Mouse (Mus musculus): ENCODE results near the gene Ggt5.

The Ggt5 gene

DNA sequence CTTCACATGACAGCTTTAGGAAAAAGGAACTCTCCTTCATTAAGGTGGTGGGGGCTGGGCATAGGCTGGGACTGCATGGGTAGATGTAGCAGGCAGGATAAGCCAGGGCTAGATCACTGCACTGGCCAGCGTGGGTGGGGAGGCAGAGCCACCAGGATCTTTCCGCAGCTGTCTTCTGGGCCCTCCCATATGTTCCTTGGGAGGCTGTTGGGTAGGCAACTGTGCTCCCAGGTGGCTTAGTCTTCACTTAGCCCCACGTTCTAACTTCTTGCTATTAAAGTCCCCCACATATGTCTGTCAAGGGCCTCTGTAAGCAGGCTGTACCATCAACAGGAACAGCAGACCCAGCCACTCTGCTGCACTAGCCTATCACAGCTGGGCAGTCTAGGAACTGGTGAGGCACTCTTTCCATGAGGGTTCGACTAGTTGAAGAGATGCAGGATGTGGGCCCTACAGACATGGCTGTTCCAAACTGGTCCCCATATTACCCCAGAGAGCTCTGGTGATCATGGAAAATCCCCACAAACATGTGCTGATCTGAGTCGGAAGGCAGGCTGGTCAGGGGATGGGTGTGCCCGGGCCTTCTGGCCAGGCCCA, 61.3 kb downstream of the Ggt5 start:
- DNase-seq (ENCODE audit: low spot score in 2 of 2): no peak

DNA sequence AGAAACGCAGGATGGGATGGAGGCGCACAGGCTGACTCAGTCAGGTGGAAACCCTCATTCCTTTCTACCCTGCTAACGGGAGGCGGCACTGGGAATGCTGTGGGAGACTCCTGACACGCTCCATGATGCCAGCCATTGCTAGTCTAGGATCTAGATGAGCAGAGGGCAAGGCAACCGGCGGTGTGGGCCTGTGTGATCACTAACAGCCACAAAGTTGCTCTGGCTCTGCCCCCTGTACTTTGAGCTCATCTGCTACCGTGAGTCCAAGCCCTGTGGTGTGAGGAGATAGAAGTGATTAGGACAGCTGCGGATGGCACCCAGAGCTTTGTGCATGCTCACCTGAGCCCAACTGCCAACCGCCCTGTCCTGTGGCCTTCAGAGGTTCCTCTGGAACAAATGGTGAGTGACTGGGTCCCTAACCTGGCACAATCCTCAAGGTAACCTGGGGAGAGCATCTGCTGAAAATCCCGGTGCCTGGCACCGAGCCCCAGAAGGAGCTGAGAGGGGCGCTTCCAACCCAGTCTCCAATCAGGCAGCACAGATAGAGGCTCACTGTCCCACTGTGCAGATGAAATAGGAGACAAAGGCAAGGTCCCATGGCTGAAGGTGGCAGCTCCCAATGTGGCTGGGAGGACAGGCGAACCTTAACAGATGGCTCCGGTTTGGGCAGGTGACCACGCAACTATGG, 62.4 kb downstream of the Ggt5 start:
- no peak for DNase-seq (ENCODE audit: low spot score in 2 of 2)

DNA sequence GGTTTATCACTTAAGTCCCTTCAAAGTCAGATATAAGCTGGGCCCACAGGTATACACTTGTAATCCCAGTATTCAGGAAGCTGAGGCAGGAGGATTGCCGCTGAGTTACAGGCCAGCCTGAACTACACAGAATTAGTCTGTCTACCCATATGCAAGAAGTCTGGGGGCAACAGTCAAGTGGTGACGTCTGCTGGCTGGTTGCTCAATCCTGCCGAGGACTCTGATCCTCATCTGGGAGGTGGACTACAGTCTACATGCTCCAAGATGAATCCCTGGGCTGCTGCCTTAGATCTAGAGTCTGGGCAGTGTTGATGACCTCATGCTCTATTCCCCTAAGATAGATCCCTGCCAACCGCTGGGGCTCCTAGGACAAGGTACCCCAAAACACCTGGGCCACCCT, 64.9 kb downstream of the Ggt5 start:
- DNase-seq (ENCODE audit: low spot score in 2 of 2): no peak

DNA sequence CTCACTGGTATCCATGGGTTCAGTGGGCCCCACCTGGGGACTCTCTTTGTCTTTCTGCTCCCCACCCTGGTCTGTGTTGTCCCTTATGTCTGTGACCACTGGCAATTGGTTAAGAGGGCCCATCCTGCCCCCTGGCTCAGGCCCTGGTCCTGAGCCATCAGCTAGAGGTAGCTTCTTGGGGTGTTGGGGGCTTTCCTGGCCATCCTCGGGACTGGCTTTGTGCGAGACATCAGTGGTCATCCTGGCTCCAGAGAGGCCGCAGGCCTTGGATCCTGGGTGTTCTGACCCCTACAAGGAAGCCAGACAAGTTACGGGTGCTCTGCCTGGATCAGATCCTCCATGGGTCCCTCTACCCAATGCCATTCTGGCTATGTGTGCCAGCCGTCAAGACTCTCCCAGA, 68.0 kb downstream of the Ggt5 start:
- no peak for DNase-seq (ENCODE audit: low spot score in 2 of 2)

DNA sequence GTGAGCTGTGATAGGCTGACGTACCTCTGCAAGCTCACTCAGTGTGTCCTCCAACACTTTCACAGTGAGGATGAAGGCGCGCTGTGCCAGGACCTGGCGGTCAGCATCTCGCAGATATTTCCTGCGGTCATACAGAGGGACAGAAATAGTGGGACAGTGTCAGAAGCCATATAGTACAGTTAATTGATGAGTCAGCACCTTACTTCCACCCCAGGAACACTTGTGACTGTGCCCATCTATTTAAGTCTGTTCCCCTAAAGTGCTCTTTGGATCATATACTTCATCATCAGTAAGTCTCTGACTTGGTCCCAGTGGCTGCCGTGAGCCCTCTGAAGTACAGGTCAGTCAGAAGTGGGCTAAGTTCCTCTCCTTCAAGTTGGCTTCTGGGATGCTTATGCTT, 68.6 kb downstream of the Ggt5 start:
- DNase-seq (ENCODE audit: low spot score in 2 of 2): no peak

DNA sequence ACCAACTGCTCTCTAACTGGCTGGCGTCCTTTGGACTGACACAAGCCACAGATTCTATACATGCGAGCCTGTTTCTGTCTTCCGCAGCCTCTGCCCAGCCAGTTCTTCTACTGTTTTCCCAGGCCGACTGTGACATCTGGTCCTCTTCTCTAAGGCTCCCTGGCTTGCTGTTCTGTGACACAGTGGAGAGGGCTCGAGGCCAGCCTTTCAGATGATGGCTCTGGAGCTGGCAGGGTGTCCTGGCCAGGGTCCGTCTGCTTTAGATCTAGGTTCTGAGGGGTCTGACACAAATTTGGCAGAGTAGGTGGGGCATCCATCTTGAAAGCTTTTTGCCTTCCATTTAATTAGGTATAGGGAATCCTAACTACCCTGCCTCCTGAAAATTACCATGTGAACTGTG, 72.2 kb downstream of the Ggt5 start:
- no peak for DNase-seq (ENCODE audit: low spot score in 2 of 2)

DNA sequence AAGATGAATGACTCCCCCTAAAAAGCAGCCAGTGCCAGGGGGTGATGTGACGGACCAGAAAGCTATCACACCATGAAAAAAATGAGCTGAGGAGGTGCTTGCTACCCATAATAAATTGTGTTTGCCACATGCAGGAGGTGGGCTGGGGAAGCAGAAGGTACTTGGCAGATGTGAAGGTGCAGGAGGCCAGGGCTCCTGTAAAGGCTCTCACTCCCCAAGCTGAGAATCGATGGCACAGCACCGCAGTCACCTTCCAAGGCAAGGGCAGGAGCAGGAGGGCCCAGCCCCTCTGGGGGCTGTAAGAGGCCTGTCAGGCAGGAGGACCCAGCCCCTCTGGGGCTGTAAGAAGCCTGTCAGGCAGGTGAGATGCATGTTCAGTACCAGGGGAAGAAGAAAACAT, 72.7 kb downstream of the Ggt5 start:
- DNase-seq (ENCODE audit: low spot score in 2 of 2): no peak

DNA sequence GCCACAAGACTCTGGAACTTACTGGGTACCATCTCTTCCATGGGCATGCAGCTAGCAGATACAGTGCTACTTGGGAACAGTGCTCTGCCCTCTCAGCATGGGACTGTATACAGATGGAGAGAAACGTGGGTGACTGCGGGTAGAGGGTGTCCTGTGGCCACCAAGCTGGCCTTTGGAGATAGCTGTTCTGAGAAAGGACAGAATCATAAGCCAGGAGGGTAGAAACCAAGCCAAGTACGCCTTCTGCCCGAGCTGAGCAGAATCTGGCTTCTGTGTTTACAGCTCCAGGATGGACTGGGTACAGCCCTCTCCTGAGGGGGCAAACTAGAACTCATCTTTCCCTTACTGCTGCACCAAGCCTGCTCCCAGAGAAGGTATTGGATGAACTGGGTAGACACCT, 73.4 kb downstream of the Ggt5 start:
- no peak for DNase-seq (ENCODE audit: low spot score in 2 of 2)

DNA sequence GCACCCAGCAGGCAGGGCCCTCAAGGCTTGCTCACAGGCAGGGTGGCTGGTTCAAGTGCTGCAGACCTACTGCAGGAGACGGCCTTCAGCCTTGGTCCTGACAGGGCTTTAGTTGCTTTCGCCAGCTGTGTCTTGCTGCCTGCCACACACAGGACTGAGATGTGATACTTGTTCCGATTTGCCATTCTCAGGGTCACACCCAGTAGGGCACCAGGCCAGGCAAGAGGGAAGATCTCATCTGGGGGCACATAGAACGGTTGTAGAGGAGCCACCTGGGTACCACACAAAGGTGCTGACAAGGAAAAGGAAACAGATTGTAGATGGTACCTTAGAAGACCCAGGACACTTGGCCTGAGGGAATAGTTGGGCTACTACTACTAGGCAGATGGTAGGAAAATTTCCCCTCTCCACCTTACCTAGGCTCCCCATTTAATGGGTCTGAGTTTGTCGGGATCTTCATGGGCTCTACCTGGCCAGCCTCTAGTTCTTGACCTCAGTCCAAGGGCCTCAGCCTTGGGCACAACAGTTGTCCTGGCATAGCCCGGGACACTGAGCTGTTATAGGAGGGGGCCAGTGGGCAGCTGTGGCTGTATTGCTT, 75.6 kb downstream of the Ggt5 start:
- no peak for DNase-seq (ENCODE audit: low spot score in 2 of 2)

DNA sequence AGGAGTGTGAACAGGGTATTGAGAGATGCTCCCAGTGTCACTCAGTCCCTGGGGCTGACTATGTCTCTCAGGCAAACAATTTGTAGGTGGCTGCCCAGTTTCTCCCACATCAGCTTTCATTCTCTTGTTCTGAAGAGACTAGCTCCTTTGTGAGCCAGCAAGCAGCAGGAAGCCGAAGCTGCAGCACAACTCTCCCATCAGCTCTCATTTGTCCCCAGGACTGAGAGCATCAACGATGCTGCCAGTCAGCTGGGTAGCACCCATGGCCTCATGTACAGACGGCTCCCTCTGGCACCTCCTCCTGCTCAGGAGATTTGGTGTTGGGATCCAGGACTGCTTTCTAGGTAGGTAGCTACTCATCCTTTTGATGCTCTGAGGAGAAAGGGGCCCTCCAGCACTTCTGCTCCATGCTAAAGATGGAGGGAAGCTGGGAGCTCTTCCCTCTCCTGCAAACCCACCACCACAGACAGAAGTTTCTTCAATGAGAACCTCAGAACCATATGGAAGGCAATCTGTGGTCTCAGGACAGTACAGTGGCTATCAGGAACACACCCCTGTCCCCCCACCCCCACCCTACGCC, 77.4 kb downstream of the Ggt5 start:
- no peak for DNase-seq (ENCODE audit: low spot score in 2 of 2)
